ENCODE assay signal across 8 mouse cellular contexts in the genomic region with DNA sequence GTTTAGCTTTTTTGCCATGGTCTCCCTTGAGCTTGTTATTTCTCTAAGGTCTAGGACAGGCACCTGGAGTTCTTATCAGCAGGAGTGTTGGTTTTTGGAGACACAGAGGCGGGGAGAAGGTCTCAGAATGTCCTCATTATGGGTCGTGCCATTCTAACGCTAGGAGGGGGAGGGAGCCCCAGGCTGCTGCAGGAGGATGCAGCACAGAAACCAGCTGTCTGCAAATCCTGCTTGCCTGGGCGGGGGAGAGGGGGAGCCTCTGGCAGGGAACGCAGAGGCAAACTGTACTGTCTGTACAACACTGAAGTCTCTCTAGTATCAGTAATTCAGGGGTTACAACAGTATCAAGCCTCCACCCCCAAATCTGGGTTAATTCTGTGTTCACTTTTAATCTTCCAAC.
A peak's percentile ranks its signal among the peaks of the same experiment; 100 is the strongest.
DNase-seq lines count a peak whose midpoint lies in the region; ATAC-seq and TF ChIP-seq lines count a peak whose summit lies in the region.

No protein-coding gene starts in this region.

- H3K27me3 ChIP-seq in limb, embryonic 13.5 days = no peaks in the 10 kb centered on the region
- no peaks in the 10 kb centered on the region for H3K27me3 ChIP-seq in thymus, adult 2 months (ENCODE audit: control insufficient read depth, insufficient read depth, low read length)

- no peak for ATAC-seq in limb, embryonic 13.5 days (ENCODE audit: low FRiP score, low read depth)

- no peak overlapping the region for H3K9ac ChIP-seq in limb, embryonic 13.5 days

- 6% methylated on average over 5 of the region's 5 CpGs for WGBS in limb, embryonic 13.5 days
- WGBS in thymus, adult 2 months = 22% methylated on average over 5 of the region's 5 CpGs

- H3K4me2 ChIP-seq in limb, embryonic 13.5 days (replicated peaks) = peak overlapping the region; percentile 16; the same call in 1 of the 2 replicates

- peak; percentile 11 for DNase-seq in gastrocnemius, postnatal 10 days
- DNase-seq in gastrocnemius, postnatal 36 days = no peak
- peak; percentile 36 for DNase-seq in lung, postnatal 10 days
- no peak for DNase-seq in lung, postnatal 14 days
- peak; percentile 69 for DNase-seq in thymus, adult 2 months
- no peak for DNase-seq in cerebellum, adult 8-10 months
- DNase-seq in cerebellum, postnatal 25 days = no peak

- TF ChIP-seq POLR2A in thymus, adult 2 months (IDR thresholded peaks at IDR 0.05; ENCODE audit: control insufficient read depth, extremely low read depth, insufficient read depth, low read length, poor library complexity) = no peak

- intact Hi-C loops in gastrocnemius, postnatal 36 days (cut with DNase I) = no loop called here

- no peaks in the 10 kb centered on the region for H3K9me3 ChIP-seq in limb, embryonic 13.5 days

- TF ChIP-seq CTCF in thymus, adult 2 months (IDR thresholded peaks at IDR 0.05; ENCODE audit: borderline replicate concordance, control insufficient read depth, extremely low read depth, insufficient read depth, low read length, poor library complexity) = no peak

- no peak overlapping the region for H3K27ac ChIP-seq in limb, embryonic 13.5 days
- no peak overlapping the region for H3K27ac ChIP-seq in thymus, adult 2 months (ENCODE audit: control insufficient read depth, insufficient read depth, low read length)

- no peaks in the 10 kb centered on the region for H3K36me3 ChIP-seq in limb, embryonic 13.5 days
- no peaks in the 10 kb centered on the region for H3K36me3 ChIP-seq in thymus, adult 2 months (ENCODE audit: control insufficient read depth, insufficient read depth, low read length)

- peaks cover 17% of the 10 kb centered on the region for H3K4me1 ChIP-seq in limb, embryonic 13.5 days
- peaks cover 24% of the 10 kb centered on the region for H3K4me1 ChIP-seq in thymus, adult 2 months (replicated peaks; ENCODE audit: control insufficient read depth, insufficient read depth, low read length)

- H3K4me3 ChIP-seq in limb, embryonic 13.5 days = no peak overlapping the region
- H3K4me3 ChIP-seq in thymus, adult 2 months (ENCODE audit: control insufficient read depth, insufficient read depth, low read length) = no peak overlapping the region

Comparison
In these comparisons a context has a peak if more than half of its experiments do, and no peak if none do; other contexts are left out.
1. DNase-seq: peak in gastrocnemius, postnatal 10 days (single experiment), lung, postnatal 10 days (single experiment) and thymus, adult 2 months (single experiment); none in gastrocnemius, postnatal 36 days (0 of 2), lung, postnatal 14 days (single experiment), cerebellum, adult 8-10 months (single experiment) and cerebellum, postnatal 25 days (0 of 2).